Mouse (Mus musculus) T-helper 1 cell (primary cell): ENCODE measurements around the gene Rbms2.
"Not testable (repeated sequence)": the region's sequence is repeated elsewhere in the genome, so short reads cannot be mapped to it uniquely, and the experiment has no call there.

Experiments
- in situ Hi-C: fragments of 300-600 bp; cut with MboI, MseI; formaldehyde crosslinking; loops from one replicate; pipeline ENCODE4 v1.15.1; 2025; ENCODE audit warnings: high pct_unique_total_duplicates

Gene Rbms2

GRCm38 (mm10) chr10:128193113-128193512 lies 13.0 kb upstream of the Rbms2 start:
- in situ Hi-C loops: no loop called here

- in situ Hi-C loops: not testable (repeated sequence)
Measured at GRCm38 (mm10) chr10:128192030-128192766, 12.1 kb upstream of the Rbms2 start.

- in situ Hi-C loops: no loop called here
Measured at GRCm38 (mm10) chr10:128191472-128191871, 11.4 kb upstream of the Rbms2 start.

GRCm38 (mm10) chr10:128188242-128188877 lies 8.3 kb upstream of the Rbms2 start:
- in situ Hi-C loops: loop anchor here (5.0 kb wide), 2 partner anchors 91 to 241 kb away; no protein-coding TSS in a partner anchor

- in situ Hi-C loops: loop anchor here (5.0 kb wide), 2 partner anchors 90 to 240 kb away; no protein-coding TSS in a partner anchor
Measured at GRCm38 (mm10) chr10:128187181-128187605, 7.1 kb upstream of the Rbms2 start.

- in situ Hi-C loops: loop anchor here (5.0 kb wide), 2 partner anchors 89 to 239 kb away; no protein-coding TSS in a partner anchor
Measured at GRCm38 (mm10) chr10:128185959-128186358, 5.9 kb upstream of the Rbms2 start.

GRCm38 (mm10) chr10:128185277-128185940 lies 5.3 kb upstream of the Rbms2 start:
- in situ Hi-C loops: loop anchor here (5.0 kb wide), 2 partner anchors 88 to 238 kb away; no protein-coding TSS in a partner anchor

GRCm38 (mm10) chr10:128184296-128184695 lies 4.2 kb upstream of the Rbms2 start:
- in situ Hi-C loops: loop anchor here (5.0 kb wide), 1 partner anchor 42 kb away; no protein-coding TSS in a partner anchor

- in situ Hi-C loops: no loop called here
Measured at GRCm38 (mm10) chr10:128177316-128177715, 2.8 kb downstream of the Rbms2 start.

- in situ Hi-C loops: no loop called here
Measured at GRCm38 (mm10) chr10:128175996-128176755, 3.9 kb downstream of the Rbms2 start.

GRCm38 (mm10) chr10:128175302-128175701 lies 4.8 kb downstream of the Rbms2 start:
- in situ Hi-C loops: no loop called here

- in situ Hi-C loops: not testable (repeated sequence)
Measured at GRCm38 (mm10) chr10:128171348-128171747, 8.7 kb downstream of the Rbms2 start.

GRCm38 (mm10) chr10:128167091-128167490 lies 13.0 kb downstream of the Rbms2 start:
- in situ Hi-C loops: no loop called here

- in situ Hi-C loops: not testable (repeated sequence)
Measured at GRCm38 (mm10) chr10:128165726-128166125, 14.4 kb downstream of the Rbms2 start.

- in situ Hi-C loops: no loop called here
Measured at GRCm38 (mm10) chr10:128153978-128154377, 26.1 kb downstream of the Rbms2 start.

- in situ Hi-C loops: no loop called here
Measured at GRCm38 (mm10) chr10:128150941-128151340, 29.2 kb downstream of the Rbms2 start.

GRCm38 (mm10) chr10:128149592-128149991 lies 30.5 kb downstream of the Rbms2 start:
- in situ Hi-C loops: no loop called here

- in situ Hi-C loops: no loop called here
Measured at GRCm38 (mm10) chr10:128148789-128149365, 31.2 kb downstream of the Rbms2 start.

GRCm38 (mm10) chr10:128144961-128145360 lies 35.1 kb downstream of the Rbms2 start:
- in situ Hi-C loops: loop anchor here (5.0 kb wide), 1 partner anchor 37 kb away; the partner anchor contains the start of gene Rbms2

- in situ Hi-C loops: loop anchor here (5.0 kb wide), 1 partner anchor 39 kb away; the partner anchor contains the start of gene Rbms2
Measured at GRCm38 (mm10) chr10:128143659-128144058, 36.4 kb downstream of the Rbms2 start.

- in situ Hi-C loops: loop anchor here (5.0 kb wide), 1 partner anchor 40 kb away; the partner anchor contains the start of gene Rbms2
Measured at GRCm38 (mm10) chr10:128142165-128142564, 37.9 kb downstream of the Rbms2 start.
